Mouse (Mus musculus) lung, postnatal 0 days (tissue): ENCODE measurements at regions not wholly inside any gene's neighbourhood (a gene's known extent, or its start where the extent isn't known, plus 50 kb on each side); places are given as distances from the start of the nearest gene placed in this dataset.

Experiments used
- ATAC-seq: fragments of 200-750 bp; cut with Nextera tagmentation; 2 replicates; pipeline ENCODE4 v1.8.0; 2017; ENCODE audit warnings: moderate library complexity
- DNase-seq: peaks from one replicate; pipeline ENCODE4 v3.0.0-alpha.2; 2016; ENCODE audit warnings: low spot score
- H3K27ac ChIP-seq: fragments of 300-500 bp; sonication (generic); 2 replicates; pipeline ENCODE4 v1.5.1; 2014; ENCODE audit warnings: antibody characterized with exemption, mild to moderate bottlenecking, low read length, mixed read lengths
- H3K27me3 ChIP-seq: fragments of 300-500 bp; sonication (generic); replicated peaks from 2 replicates; pipeline ENCODE4 v1.6.1; 2014; ENCODE audit warnings: low read length, mixed read lengths; ENCODE audit not compliant: insufficient read depth
- H3K36me3 ChIP-seq: fragments of 300-500 bp; sonication (generic); 2 replicates; pipeline ENCODE4 v1.6.1; 2014; ENCODE audit warnings: low read length, mixed read lengths; ENCODE audit not compliant: insufficient read depth
- H3K4me1 ChIP-seq: fragments of 300-500 bp; sonication (generic); 2 replicates; pipeline ENCODE4 v1.6.1; 2014; ENCODE audit warnings: antibody characterized with exemption, low read depth, low read length, mixed read lengths; ENCODE audit not compliant: insufficient read depth
- H3K4me2 ChIP-seq: fragments of 300-500 bp; sonication (generic); replicated peaks from 2 replicates; pipeline ENCODE4 v1.6.1; 2014; ENCODE audit warnings: low read depth, mild to moderate bottlenecking, low read length, moderate library complexity, mixed read lengths
- H3K4me3 ChIP-seq: fragments of 300-500 bp; sonication (generic); 2 replicates; pipeline ENCODE4 v1.5.1; 2014; ENCODE audit warnings: low read depth, low read length
- H3K9ac ChIP-seq: fragments of 300-500 bp; sonication (generic); replicated peaks from 2 replicates; pipeline ENCODE4 v1.6.1; 2014; ENCODE audit warnings: low read depth, mild to moderate bottlenecking
- H3K9me3 ChIP-seq: fragments of 300-500 bp; sonication (generic); 2 replicates; pipeline ENCODE4 v1.6.1; 2016; ENCODE audit warnings: low read length, mixed read lengths
- CTCF ChIP-seq: IDR thresholded peaks from 2 replicates; pipeline ENCODE4 v1.5.1; 2016; ENCODE audit warnings: antibody characterized with exemption, mild to moderate bottlenecking
- EP300 ChIP-seq: IDR thresholded peaks from 2 replicates; pipeline ENCODE4 v1.6.1; 2016; ENCODE audit warnings: antibody characterized with exemption, mild to moderate bottlenecking, control low read depth
- WGBS: fragments of 180-500 bp; shearing (Covaris S2); extraction: QIAGEN DNeasy Blood & Tissue Kit; methylation state at CpG from one replicate; pipeline ENCODE4 v1.1.7; 2014; 5-methylcytosine and 5-hydroxymethylcytosine counted together

DNA sequence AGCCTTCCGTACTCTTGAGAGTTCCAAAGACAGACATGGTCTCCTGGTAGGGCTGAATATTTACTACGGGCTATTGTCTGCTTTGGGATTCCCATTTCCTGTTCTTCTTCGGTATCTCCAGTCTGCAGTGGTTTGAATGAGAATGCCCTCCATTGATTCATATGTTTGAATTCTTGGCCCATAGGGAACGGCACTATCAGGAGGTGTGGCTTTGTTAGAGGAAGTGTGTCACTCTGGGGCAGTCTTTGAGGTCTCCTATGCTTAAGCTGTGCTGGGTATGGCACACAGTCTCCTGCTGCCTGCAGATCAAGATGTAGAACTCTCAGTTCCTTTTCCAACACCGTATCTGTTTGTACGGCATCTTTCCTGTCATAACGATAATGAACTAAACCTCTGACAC, 56.7 kb upstream of the Map1b start:
- Histone ChIP-seq H3K4me1 (no peaks in the 10 kb centered on the region), H3K4me2 (no peak overlapping the region), H3K4me3 (no peak overlapping the region), H3K9me3 (no peaks in the 10 kb centered on the region), H3K9ac (no peak overlapping the region), H3K36me3 (no peaks in the 10 kb centered on the region), H3K27ac (no peak overlapping the region), H3K27me3 (no peaks in the 10 kb centered on the region)
- 73% methylated on average over 7 of the region's 7 CpGs for WGBS
- no peak for TF ChIP-seq CTCF
- TF ChIP-seq EP300: no peak
- ATAC-seq (no peak), DNase-seq (no peak)

DNA sequence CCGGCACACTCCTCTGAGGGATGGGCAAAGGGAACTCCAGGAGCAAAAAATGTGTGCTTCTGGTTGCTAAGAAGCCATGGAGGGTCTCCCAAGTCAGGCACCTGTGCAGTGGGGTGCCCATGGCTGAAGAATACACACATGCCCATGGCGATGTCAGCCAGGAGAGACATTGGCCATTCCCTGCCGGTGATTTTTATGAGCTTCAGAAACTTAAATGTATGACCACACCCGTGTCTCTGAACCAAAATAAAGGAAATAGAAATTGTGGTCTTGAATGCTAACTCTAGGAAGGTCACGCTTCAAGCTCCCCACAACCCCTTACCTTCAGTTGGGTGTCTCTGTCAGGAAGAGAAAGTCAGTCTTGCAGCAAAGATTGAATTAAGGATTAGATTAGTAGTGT, 56.0 kb upstream of the Map1b start:
- Histone ChIP-seq H3K36me3 (no peaks in the 10 kb centered on the region), H3K4me1 (no peaks in the 10 kb centered on the region), H3K9me3 (no peaks in the 10 kb centered on the region), H3K27ac (no peak overlapping the region), H3K4me2 (no peak overlapping the region), H3K9ac (no peak overlapping the region), H3K27me3 (no peaks in the 10 kb centered on the region), H3K4me3 (no peak overlapping the region)
- TF ChIP-seq CTCF (no peak), EP300 (no peak)
- 84% methylated on average over 5 of the region's 5 CpGs for WGBS
- DNase-seq (no peak), ATAC-seq (no peak)
